Mouse (Mus musculus) myocyte (in vitro differentiated cells): ENCODE data around the gene Traf3ip2.

Experiments
- MAX ChIP-seq: IDR thresholded peaks from one replicate; pipeline ENCODE4 v1.6.1; 2011; ENCODE audit warnings: low read depth, mild to moderate bottlenecking, control low read depth
- POLR2A ChIP-seq: IDR thresholded peaks from one replicate; pipeline ENCODE4 v1.6.1; 2011; ENCODE audit warnings: low read depth, mild to moderate bottlenecking, control low read depth, moderate library complexity; ENCODE audit not compliant: insufficient read length
- POLR2AphosphoS2 ChIP-seq: IDR thresholded peaks from one replicate; pipeline ENCODE4 v1.6.1; 2011; ENCODE audit warnings: low read depth, control low read depth; ENCODE audit not compliant: insufficient read length
- TCF12 ChIP-seq: IDR thresholded peaks from one replicate; pipeline ENCODE4 v1.6.1; 2011; ENCODE audit warnings: mild to moderate bottlenecking, control low read depth; ENCODE audit not compliant: poor library complexity, insufficient read depth, severe bottlenecking
- TCF3 ChIP-seq: IDR thresholded peaks from one replicate; pipeline ENCODE4 v1.6.1; 2011; ENCODE audit warnings: low read depth, control low read depth; ENCODE audit not compliant: insufficient read length

DNA sequence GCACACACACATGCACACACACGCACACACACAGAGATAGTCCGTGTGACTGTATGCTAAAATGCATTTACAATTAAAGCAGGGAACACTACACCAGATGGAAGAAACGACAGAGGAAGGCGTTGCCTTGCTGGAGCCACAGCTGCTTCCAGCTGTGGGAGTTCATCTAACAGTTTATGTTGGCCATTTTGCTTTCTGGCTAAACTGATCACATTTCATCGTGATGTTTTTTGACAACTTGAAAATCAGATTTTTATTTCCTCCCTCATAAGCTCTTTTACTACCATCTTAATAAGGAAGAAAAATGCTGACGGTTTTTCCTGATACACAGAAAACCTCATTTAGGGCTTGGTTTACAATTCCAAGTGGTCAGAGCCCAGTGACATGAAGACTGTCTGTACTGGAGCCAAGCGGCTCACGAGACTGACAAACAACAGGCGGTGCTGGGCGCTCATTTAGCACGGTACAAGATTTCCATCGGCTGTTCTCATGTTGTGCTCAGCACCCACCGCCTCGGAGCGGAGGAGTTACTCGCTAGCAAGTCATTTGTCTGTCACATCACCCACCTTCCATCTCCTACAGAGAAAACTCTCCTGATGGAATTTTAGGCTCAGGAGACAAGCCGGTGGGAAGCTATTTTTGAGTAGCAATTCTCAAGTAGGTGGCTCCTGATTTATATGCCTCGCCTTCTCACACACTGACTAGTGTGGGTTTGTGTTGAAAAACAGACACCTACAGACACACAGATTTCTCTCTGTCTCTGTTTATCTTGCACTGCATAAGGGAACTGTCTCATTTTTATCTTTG, 17.2 kb downstream of the Traf3ip2 start:
- TF ChIP-seq POLR2A (no peak), POLR2AphosphoS2 (no peak), TCF12 (no peak), MAX (no peak), TCF3 (no peak)
